Mouse (Mus musculus) cortical plate, adult 2 months (tissue): ENCODE measurements around the gene Igsf3. TPM values are rescaled to one million over a fixed set of nuclear protein-coding genes. Genes with fewer than 3 reads are reported as not detected.
A peak's percentile ranks its signal among the peaks of the same experiment; 100 is the strongest.

Experiments used
- H3K27ac ChIP-seq: fragments of 200-500 bp; 2 replicates; pipeline ENCODE4 v1.5.1; 2012; ENCODE audit warnings: low read length, control low read depth, inconsistent platforms; ENCODE audit not compliant: insufficient read depth
- H3K4me1 ChIP-seq: fragments of 200-500 bp; 2 replicates; pipeline ENCODE4 v1.6.1; 2011; ENCODE audit warnings: low read length; ENCODE audit not compliant: control insufficient read depth, insufficient read depth
- H3K4me3 ChIP-seq: fragments of 200-500 bp; 2 replicates; pipeline ENCODE4 v1.5.1; 2011; ENCODE audit warnings: mild to moderate bottlenecking, low read length, control low read depth; ENCODE audit not compliant: insufficient read depth
- CTCF ChIP-seq: fragments of 200-500 bp; IDR thresholded peaks from 2 replicates; pipeline ENCODE4 v1.5.1; 2011; ENCODE audit warnings: mild to moderate bottlenecking, control low read depth, low read length; ENCODE audit not compliant: insufficient read depth; ENCODE audit errors: extremely low read depth
- POLR2A ChIP-seq: fragments of 200-500 bp; IDR thresholded peaks from 2 replicates; pipeline ENCODE4 v1.6.1; 2011; ENCODE audit warnings: mild to moderate bottlenecking, low read length, control low read depth; ENCODE audit not compliant: insufficient read depth; ENCODE audit errors: extremely low read depth
- polyA plus RNA-seq: library from polyadenylated mRNA; depleted of rRNA; stranded (reverse); fragments of >200 nt; gene quantifications from 2 replicates; pipeline ENCODE4 v1.2.3, GENCODE M21; 2012

The Igsf3 gene
- polyA plus RNA-seq, 1 experiment: 4.2 TPM

DNA sequence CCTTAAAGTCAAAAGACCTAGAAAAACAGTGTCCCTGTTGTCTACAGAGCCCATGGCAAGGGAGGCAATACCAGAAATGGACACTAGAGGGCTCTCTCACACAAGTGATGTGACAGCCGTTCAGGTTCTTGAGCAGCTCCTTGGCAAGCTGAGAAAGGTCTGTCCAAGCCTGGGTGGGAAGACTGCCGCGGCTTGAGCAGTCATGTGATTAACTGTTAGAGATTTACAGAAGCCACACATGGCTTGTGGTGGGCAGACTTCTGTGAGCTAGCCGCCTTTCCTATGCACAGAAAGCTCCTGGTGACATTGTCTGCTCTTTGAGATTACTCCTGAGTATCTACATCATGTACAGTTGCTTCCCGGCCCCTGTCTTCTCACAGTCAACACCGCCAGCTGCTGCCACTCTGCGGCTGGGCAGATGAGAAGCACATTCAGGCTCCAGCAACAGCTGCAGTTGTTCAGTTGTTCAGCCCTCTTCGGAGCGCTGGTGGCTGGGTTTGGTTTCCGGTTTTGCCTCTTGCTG is 117.1 kb downstream of the Igsf3 start:
- Histone ChIP-seq H3K27ac (no peak overlapping the region), H3K4me1 (no peaks in the 10 kb centered on the region), H3K4me3 (no peak overlapping the region)
- no peak for TF ChIP-seq POLR2A
- TF ChIP-seq CTCF: peak; percentile 93

DNA sequence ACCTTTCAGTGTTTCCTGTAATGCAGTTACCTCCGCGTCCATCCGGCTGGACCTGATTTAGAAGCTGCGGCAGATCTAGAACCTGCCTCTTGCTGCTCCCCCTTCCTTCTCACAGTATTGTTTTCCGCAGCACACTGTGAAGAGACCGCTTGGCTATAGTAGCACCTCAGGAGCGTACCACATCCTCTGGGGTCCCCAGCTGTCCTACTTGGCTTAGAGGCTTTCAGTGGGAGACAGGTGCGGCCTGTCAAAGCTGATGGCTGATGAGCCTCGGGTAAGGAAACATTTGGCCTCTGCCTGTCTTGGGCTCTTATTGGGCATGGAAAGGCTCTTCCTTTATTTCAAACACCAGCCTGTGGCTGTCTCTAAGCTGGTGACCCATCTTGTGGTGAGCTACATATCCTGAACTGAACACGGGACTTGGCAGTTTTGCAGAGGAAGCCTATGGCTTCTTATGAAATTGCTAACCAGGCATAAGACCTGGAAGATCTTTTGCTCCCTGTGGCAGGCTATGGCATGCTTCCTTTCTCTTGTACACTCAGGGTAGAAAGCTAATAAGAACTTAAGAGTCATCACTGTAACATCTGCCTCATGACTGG is 120.6 kb downstream of the Igsf3 start:
- TF ChIP-seq CTCF (no peak), POLR2A (no peak)
- no peaks in the 10 kb centered on the region for H3K4me1 ChIP-seq
- no peak overlapping the region for H3K27ac ChIP-seq
- H3K4me3 ChIP-seq: no peak overlapping the region

- TF ChIP-seq POLR2A (no peak), CTCF (no peak)
- Histone ChIP-seq H3K4me3 (no peak overlapping the region), H3K27ac (no peak overlapping the region), H3K4me1 (no peaks in the 10 kb centered on the region)
Observed at GRCm38 (mm10) chr3:101499906-101500305, 123.0 kb downstream of the Igsf3 start.

DNA sequence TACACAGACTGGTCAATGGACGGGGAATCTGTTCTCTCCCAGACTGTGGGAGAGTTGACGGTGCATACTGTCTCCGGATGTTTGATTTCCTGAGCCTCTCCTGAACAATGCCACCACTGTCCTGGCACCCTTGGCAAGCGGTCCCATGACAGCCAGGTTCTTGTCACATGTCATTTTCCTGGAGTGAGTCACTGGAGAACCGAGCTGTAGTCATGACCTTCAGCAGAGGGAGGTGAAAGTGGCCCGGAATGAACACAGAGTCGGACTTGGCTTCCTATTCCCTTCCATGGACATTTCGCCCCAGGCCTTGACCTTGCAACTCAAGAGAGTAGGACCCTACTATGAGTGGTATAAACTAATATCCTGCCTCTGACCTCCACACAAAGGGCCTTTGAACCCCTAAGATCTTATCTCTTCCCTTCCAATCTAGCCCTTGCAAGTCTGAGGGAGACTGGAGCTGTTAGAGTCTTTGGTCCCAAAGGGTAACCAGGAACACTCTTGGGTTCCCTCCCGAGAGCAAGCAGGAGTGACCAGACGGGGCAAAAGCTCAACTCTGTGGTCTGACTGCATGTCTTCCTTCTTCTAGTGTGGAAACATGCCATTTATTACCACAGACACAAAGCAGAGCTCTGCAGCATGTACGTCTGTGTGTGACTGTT is 123.6 kb downstream of the Igsf3 start:
- TF ChIP-seq POLR2A (no peak), CTCF (no peak)
- Histone ChIP-seq H3K4me3 (no peak overlapping the region), H3K4me1 (no peaks in the 10 kb centered on the region), H3K27ac (no peak overlapping the region)

GRCm38 (mm10) chr3:101501611-101502010 is 124.7 kb downstream of the Igsf3 start:
- Histone ChIP-seq H3K4me3 (no peak overlapping the region), H3K27ac (no peak overlapping the region), H3K4me1 (no peaks in the 10 kb centered on the region)
- no peak for TF ChIP-seq CTCF
- no peak for TF ChIP-seq POLR2A

DNA sequence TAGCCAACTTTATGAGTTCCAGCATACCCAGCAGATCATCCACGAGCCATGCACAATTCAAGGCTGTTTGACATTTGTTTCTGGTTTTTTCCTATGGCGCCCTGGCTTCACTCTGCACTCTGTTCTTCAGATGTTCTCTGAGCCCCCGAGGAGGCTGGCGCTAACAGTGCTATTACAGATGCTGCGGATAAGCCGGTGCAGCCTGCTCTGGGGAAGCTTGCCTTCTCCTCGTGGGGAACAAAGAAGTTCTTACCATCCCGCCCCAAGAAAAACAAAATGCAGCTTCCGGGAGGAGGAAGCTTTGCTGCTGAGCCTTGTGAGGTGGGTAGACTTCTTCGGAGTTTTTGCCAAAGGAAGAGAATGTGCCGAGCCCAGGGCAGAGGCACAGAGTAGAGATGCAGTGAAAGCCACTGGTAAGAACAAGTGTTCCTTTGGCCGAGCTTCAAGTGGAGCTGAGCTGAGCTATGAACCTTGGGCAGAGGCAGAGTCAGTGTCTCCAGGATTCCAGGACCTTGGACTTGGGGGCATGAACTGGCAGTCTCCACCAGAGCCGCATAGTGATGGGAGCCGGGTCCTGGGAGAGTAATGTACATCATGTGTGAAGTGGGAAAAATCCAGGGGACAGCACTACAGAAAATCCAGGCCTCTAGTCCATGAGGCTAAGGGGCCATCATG is 125.3 kb downstream of the Igsf3 start:
- TF ChIP-seq POLR2A (no peak), CTCF (no peak)
- H3K4me1 ChIP-seq: no peaks in the 10 kb centered on the region
- no peak overlapping the region for H3K4me3 ChIP-seq
- H3K27ac ChIP-seq: no peak overlapping the region

DNA sequence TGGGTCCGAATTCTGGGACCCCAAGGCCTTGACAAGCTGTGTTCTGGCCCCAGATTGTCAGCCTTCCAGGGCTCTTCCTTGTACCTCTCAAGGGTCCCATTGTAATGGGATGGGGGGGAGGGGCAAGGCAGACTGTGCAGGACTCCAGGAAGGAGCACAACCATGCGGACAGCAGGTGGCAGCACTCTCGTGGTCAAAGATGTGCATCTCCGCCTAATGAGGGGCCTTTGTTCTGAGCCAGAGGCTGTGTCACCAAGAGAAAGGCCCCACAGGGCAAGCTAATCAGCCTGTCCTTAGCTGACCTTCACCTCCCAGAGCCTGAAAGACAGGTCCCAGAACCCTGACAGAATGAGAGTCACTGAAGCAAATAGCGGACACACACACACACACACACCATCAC is 129.3 kb downstream of the Igsf3 start:
- H3K4me1 ChIP-seq: no peaks in the 10 kb centered on the region
- H3K4me3 ChIP-seq: no peak overlapping the region
- H3K27ac ChIP-seq: no peak overlapping the region
- peak; percentile 85 for TF ChIP-seq CTCF
- TF ChIP-seq POLR2A: no peak

GRCm38 (mm10) chr3:101506970-101507702 is 130.3 kb downstream of the Igsf3 start:
- no peak overlapping the region for H3K27ac ChIP-seq
- TF ChIP-seq POLR2A (no peak), CTCF (no peak)

DNA sequence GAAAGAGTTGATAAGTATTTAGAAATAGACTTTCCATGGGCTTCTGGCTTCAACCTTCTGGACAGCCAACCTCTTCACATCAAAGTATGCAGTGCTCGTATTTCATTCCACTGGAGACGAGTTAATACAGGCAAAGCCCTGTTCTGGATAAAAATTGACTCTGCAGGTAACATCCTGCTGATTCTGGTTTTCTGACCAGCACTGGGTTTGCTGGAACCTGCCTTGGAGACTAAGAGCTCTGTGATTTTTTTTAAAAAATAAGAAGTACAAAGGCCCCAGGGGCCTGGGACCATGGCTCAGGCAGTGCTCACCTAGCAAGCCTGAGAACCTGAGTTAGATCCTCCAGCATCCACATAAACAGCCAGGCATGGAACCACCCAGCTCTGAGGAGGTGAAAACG is 130.9 kb downstream of the Igsf3 start:
- Histone ChIP-seq H3K27ac (no peak overlapping the region), H3K4me3 (no peak overlapping the region), H3K4me1 (no peaks in the 10 kb centered on the region)
- no peak for TF ChIP-seq POLR2A
- TF ChIP-seq CTCF: no peak

More at GRCm38 (mm10) chr3:101506970-101507702, 130.3 kb downstream of the Igsf3 start:
- Histone ChIP-seq H3K4me3 (no peak overlapping the region), H3K4me1 (no peaks in the 10 kb centered on the region)
